Mouse (Mus musculus) kidney, adult 11 months (tissue): ENCODE results near the gene Gm6588.

ENCODE experiments used
- DNase-seq: peaks from one replicate; pipeline ENCODE4 v3.0.0; 2022

The Gm6588 gene

DNA sequence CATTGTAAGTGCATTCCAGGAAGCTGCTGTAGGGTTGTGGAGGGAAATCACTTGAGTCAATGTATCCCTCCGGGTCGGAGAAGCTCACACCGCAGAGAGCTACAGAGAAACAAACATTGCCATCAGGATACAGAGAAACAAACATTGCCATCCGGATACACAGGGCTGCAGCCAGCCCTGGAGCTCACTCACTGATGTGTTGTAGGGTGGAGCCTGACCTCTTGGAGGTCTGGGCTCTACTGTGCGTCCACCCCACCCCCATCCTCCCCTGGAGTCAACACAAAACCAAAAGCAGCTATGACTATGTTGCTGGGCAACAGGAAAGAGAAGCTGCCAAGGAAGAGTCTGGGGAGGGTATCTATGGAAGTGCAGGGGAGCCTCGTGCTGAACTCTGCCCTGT is 24.2 kb downstream of the Gm6588 start:
- DNase-seq: no peak

GRCm38 (mm10) chr5:112481946-112482410 is 32.8 kb downstream of the Gm6588 start:
- no peak for DNase-seq

- DNase-seq: no peak
Observed at GRCm38 (mm10) chr5:112482551-112482950, 33.3 kb downstream of the Gm6588 start.

DNA sequence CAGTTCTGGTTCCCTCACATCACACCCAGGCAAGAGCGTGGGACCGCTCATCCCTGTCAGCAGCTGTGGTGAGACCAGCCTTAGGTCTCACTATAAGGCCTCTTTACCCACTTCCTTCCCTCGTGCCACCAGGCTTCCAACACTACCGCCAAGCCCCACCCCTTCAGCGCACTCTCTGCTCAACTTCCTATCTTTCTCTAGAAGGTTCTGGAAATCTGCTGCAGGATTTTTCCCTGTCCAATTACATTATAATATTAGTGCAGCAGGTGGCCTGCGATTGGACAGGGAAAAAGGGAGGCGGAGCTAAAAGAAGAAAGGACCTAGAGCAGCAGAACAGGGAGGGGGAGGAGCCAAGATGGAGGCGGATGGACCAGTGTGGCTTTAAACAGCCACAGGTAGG is 33.8 kb downstream of the Gm6588 start:
- DNase-seq: no peak

GRCm38 (mm10) chr5:112484924-112485715 is 35.9 kb downstream of the Gm6588 start:
- DNase-seq: no peak

DNA sequence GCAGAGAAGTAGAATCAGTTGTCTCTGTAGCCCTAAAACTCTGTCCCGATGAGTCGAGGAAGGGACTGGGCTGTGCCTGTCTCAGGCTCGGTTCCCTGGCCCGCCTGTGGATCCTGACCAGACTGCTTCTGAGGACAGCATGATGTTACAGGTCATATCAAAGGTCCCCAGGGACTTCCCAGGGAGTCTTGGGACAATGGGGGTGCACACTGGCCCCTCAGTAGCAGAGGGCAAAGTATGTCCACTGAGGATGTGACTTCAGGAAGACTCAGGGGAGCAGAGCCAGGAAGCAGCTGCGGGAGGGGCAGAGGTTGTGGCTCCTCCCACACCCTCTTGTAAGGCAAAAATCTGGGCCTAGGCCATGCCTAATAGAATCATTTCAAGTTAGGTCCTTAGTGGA is 37.2 kb downstream of the Gm6588 start:
- DNase-seq: peak; percentile 39

GRCm38 (mm10) chr5:112487504-112487903 is 38.3 kb downstream of the Gm6588 start:
- no peak for DNase-seq

DNA sequence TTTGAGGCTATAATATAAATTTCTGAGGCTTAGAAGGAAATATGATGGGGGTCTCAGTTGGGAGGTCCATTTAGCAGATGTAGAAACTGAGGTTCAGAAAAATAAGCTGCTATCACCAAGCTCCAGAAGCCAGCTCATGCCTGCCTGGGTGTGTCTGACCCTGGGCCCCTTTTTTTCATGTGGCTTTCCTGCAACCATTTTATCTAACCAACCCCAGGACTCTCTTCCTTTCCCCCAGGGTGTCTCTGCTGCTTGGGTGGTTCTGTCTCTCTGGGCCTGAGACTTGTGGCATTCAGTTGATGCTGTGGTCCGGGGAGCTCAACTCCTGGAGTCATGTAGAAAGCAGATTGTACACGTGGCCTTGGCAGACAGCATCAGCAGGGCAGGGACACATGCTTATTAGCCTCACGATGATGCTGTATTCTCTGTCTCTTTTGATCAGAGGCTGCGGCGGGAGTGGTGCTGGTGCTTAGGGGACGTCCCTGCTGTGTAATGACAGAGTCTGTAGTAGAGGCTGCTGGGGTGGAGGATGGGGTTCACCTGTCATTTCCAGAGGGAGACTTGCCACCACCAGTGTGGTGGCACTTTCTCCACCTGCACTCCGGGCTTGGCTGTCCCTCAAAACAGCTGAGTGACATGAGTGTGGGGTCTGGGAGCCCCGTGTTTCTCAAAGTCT is 39.0 kb downstream of the Gm6588 start:
- DNase-seq: no peak

DNA sequence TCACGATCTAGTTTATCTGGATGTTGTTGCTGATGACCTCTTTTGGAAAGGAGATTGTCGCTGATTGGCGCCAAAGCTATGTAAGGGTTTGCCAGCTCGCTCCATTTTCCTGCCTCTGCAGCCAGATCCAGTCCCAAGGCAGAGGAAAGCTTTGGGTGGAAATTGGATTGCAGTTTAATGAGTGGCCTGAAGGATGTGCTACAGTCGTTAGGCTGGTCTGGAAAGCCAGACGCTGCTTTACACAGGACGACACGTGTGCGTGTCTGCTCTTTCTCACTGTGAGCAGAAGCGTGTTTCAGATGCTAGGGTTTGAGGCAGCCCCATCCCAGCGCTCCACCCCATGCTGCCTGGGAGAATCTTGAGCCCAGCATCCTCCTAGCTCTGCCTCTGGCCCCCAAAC is 42.3 kb downstream of the Gm6588 start:
- DNase-seq: no peak

DNA sequence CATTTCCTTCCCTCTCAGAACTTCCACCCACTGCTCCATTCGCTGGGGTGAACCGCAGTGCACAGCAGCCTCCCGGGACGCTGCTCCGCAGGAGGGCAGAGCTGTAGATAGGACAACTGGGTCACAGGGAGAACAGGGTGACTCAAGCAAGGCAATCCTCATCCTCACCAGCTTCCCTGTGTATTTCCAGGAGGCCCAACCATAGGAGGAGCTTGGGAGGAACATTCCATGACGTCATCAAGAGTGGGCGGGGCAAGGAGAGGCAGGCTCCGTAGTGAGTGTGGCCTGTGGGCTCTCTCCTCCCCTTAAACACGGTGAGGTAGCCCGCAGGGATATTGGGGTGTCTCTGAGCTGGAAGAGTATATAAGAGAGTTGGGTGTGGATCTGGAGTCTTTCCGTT is 44.3 kb downstream of the Gm6588 start:
- DNase-seq: no peak

- no peak for DNase-seq
Observed at GRCm38 (mm10) chr5:112496753-112497369, 47.6 kb downstream of the Gm6588 start.

- DNase-seq: no peak
Observed at GRCm38 (mm10) chr5:112498921-112499917, 50.0 kb downstream of the Gm6588 start.

DNA sequence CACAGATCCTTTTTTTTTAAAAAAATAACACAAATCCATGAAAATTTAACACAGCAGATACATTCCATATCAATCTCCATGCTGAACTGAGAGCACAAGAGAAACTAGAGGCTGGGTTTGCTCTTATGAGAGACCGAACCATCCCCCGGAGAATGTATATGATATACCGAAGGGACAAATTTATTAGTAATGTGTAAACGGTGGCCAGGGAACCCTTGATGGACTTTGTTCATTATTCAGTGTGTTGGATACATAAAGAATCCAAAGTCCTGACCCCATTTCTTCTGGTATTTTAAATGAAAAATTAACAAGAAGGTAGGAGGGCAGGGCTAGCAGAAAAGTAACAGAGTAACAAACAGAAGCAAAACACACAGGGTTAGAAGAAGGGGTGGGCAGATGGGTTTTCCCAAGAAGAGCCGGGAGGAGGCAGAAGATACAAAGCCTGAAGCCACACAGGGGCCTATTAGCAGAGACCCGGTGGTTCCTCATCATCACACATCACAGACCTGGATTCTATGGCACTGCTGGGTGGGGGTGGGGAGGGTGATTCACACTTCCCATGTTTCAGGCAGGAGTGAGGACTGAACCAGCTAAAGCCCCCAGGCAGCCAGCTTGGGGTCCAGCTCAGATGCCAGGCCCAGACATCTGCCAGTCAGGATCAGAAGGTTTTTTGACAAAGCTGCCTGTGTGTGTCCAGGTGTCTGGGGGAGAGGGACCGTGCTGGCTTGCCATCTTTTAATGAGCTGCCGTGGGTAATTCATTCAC is 50.9 kb downstream of the Gm6588 start:
- DNase-seq: no peak
